8 mouse cellular contexts compared by ENCODE assay signal in genomic region chr15:98634541-98635081, GRCm38 (mm10). TPM values are rescaled to one million over a fixed set of nuclear protein-coding genes. Genes with fewer than 3 reads are reported as not detected.
A peak's percentile ranks its signal among the peaks of the same experiment; 100 is the strongest.
DNase-seq lines count a peak whose midpoint lies in the region; ATAC-seq and TF ChIP-seq lines count a peak whose summit lies in the region.

No protein-coding gene starts in this region.

- no peaks in the 10 kb centered on the region for H3K79me3 ChIP-seq in C2C12 (ENCODE audit: low read depth)

- H3K4me3 ChIP-seq in C2C12 (ENCODE audit: insufficient read depth, poor library complexity, severe bottlenecking) = peak overlapping the region; percentile 56
- peak overlapping the region; percentile 36 for H3K4me3 ChIP-seq in bone marrow, adult 2 months (replicated peaks; ENCODE audit: control insufficient read depth, low read depth, low read length)
- peak overlapping the region; percentile 60 for H3K4me3 ChIP-seq in embryonic fibroblast, embryonic 13.5 days (ENCODE audit: insufficient read depth, low read length)
- H3K4me3 ChIP-seq in heart, embryonic 13.5 days = peak overlapping the region; percentile 77
- peak overlapping the region; percentile 79 for H3K4me3 ChIP-seq in kidney, postnatal 0 days (replicated peaks; ENCODE audit: low read depth, low read length)
- H3K4me3 ChIP-seq in liver, embryonic 12.5 days = peak overlapping the region; percentile 66
- H3K4me3 ChIP-seq in stomach, embryonic 16.5 days (replicated peaks; ENCODE audit: low read length) = peak overlapping the region; percentile 75

- no peaks in the 10 kb centered on the region for H3K4me1 ChIP-seq in bone marrow, adult 2 months (ENCODE audit: control insufficient read depth, insufficient read depth, low read length)
- H3K4me1 ChIP-seq in embryonic fibroblast, embryonic 13.5 days (ENCODE audit: control insufficient read depth, insufficient read depth, low read length) = no peaks in the 10 kb centered on the region; the same call in 1 of the 2 replicates
- H3K4me1 ChIP-seq in heart, embryonic 13.5 days = peaks cover 59% of the 10 kb centered on the region
- peaks cover 30% of the 10 kb centered on the region for H3K4me1 ChIP-seq in kidney, postnatal 0 days (replicated peaks; ENCODE audit: insufficient read depth, low read length)
- H3K4me1 ChIP-seq in liver, embryonic 12.5 days = peaks cover 46% of the 10 kb centered on the region
- peaks cover 37% of the 10 kb centered on the region for H3K4me1 ChIP-seq in stomach, embryonic 16.5 days (ENCODE audit: control insufficient read depth, insufficient read depth, low read length)

- peaks cover 33% of the 10 kb centered on the region for H3K79me2 ChIP-seq in C2C12 (ENCODE audit: control insufficient read depth, insufficient read depth)

- peaks cover 8% of the 10 kb centered on the region for H3K36me3 ChIP-seq in C2C12 (ENCODE audit: control insufficient read depth, insufficient read depth)
- 0 out of 2 replicates have a peak, but pooled peaks cover 2% of the 10 kb centered on the region for H3K36me3 ChIP-seq in heart, embryonic 13.5 days
- no peaks in the 10 kb centered on the region for H3K36me3 ChIP-seq in kidney, postnatal 0 days (ENCODE audit: insufficient read depth, low read length)
- H3K36me3 ChIP-seq in liver, embryonic 12.5 days = no peaks in the 10 kb centered on the region
- H3K36me3 ChIP-seq in stomach, embryonic 16.5 days (ENCODE audit: control insufficient read depth, insufficient read depth, low read length) = no peaks in the 10 kb centered on the region

- H3K27ac ChIP-seq in bone marrow, adult 2 months (ENCODE audit: control insufficient read depth, insufficient read depth, low read depth, low read length, poor library complexity) = no peak overlapping the region
- H3K27ac ChIP-seq in embryonic fibroblast, embryonic 13.5 days (ENCODE audit: insufficient read depth, low read length) = no peak overlapping the region
- H3K27ac ChIP-seq in heart, embryonic 13.5 days (replicated peaks) = no peak overlapping the region; the same call in 1 of the 2 replicates
- H3K27ac ChIP-seq in kidney, postnatal 0 days = peak overlapping the region; percentile 65; the same call in 1 of the 2 replicates
- H3K27ac ChIP-seq in liver, embryonic 12.5 days = no peak overlapping the region
- H3K27ac ChIP-seq in stomach, embryonic 16.5 days (ENCODE audit: low read length) = peak overlapping the region; percentile 72; the same call in 1 of the 2 replicates

- peak overlapping the region; percentile 57 for H3ac ChIP-seq in C2C12 (ENCODE audit: control insufficient read depth, insufficient read length, low read depth)

- peak; percentile 77 for DNase-seq in kidney, postnatal 0 days (ENCODE audit: low spot score)
- peak; percentile 66 for DNase-seq in naive thymus-derived CD4-positive, alpha-beta T cell, adult 2 months (ENCODE audit: low read depth)

- WGBS in bone marrow, adult 2 months = 1% methylated on average over 64 of the region's 65 CpGs
- 1% methylated on average over 45 of the region's 65 CpGs for WGBS in heart, embryonic 13.5 days
- under 1% methylated on average over 50 of the region's 65 CpGs for WGBS in kidney, postnatal 0 days
- WGBS in liver, embryonic 12.5 days (ENCODE audit: insufficient replicate concordance) = 2% methylated on average over 53 of the region's 65 CpGs
- WGBS in stomach, embryonic 16.5 days = 1% methylated on average over 51 of the region's 65 CpGs

- TF ChIP-seq POLR2A in bone marrow, adult 2 months (IDR thresholded peaks at IDR 0.05; ENCODE audit: borderline replicate concordance, control insufficient read depth, low read depth, low read length) = no peak
- TF ChIP-seq POLR2A in embryonic fibroblast, embryonic 13.5 days (IDR thresholded peaks at IDR 0.05; ENCODE audit: low read depth, low read length) = peak; percentile 74

- peak overlapping the region; percentile 93 for H3K4me2 ChIP-seq in heart, embryonic 13.5 days
- peak overlapping the region; percentile 85 for H3K4me2 ChIP-seq in kidney, postnatal 0 days (ENCODE audit: low read length)
- H3K4me2 ChIP-seq in liver, embryonic 12.5 days = peak overlapping the region; percentile 94
- H3K4me2 ChIP-seq in stomach, embryonic 16.5 days (ENCODE audit: low read depth, low read length) = peak overlapping the region; percentile 95

- no peaks in the 10 kb centered on the region for H3K27me3 ChIP-seq in C2C12 (ENCODE audit: control insufficient read depth, insufficient read depth, insufficient read length)
- H3K27me3 ChIP-seq in heart, embryonic 13.5 days (replicated peaks) = peaks cover 85% of the 10 kb centered on the region
- H3K27me3 ChIP-seq in kidney, postnatal 0 days (ENCODE audit: insufficient read depth, low read length) = 0 out of 2 replicates have a peak, but pooled peaks cover 3% of the 10 kb centered on the region
- peaks cover 98% of the 10 kb centered on the region for H3K27me3 ChIP-seq in liver, embryonic 12.5 days (replicated peaks)
- peaks cover 16% of the 10 kb centered on the region for H3K27me3 ChIP-seq in stomach, embryonic 16.5 days (ENCODE audit: control insufficient read depth, insufficient read depth, low read length)

- TF ChIP-seq CTCF in C2C12 (IDR thresholded peaks at IDR 0.05; ENCODE audit: control insufficient read depth, insufficient read depth, insufficient read length) = no peak
- no peak for TF ChIP-seq CTCF in bone marrow, adult 2 months (IDR thresholded peaks at IDR 0.05; ENCODE audit: control insufficient read depth, insufficient read depth, low read length)
- TF ChIP-seq CTCF in embryonic fibroblast, embryonic 13.5 days (IDR thresholded peaks at IDR 0.05; ENCODE audit: borderline replicate concordance, insufficient read depth, low read length) = no peak
- TF ChIP-seq CTCF in kidney, postnatal 0 days (IDR thresholded peaks at IDR 0.05; ENCODE audit: low read depth) = no peak

- no peaks in the 10 kb centered on the region for H3K9me3 ChIP-seq in heart, embryonic 13.5 days
- H3K9me3 ChIP-seq in kidney, postnatal 0 days (replicated peaks; ENCODE audit: low read length) = no peaks in the 10 kb centered on the region
- no peaks in the 10 kb centered on the region for H3K9me3 ChIP-seq in liver, embryonic 12.5 days (replicated peaks)
- H3K9me3 ChIP-seq in stomach, embryonic 16.5 days (replicated peaks; ENCODE audit: control insufficient read depth, low read length) = no peaks in the 10 kb centered on the region

- ATAC-seq in heart, embryonic 13.5 days (ENCODE audit: extremely low read depth, insufficient number of reproducible peaks, low FRiP score, low TSS enrichment) = no peak
- peak; percentile 27; the same call in 1 of the 2 replicates for ATAC-seq in kidney, postnatal 0 days (replicated peaks; ENCODE audit: low FRiP score, low read depth)
- no peak; the same call in 1 of the 2 replicates for ATAC-seq in liver, embryonic 12.5 days
- ATAC-seq in stomach, embryonic 16.5 days (ENCODE audit: insufficient read depth, low FRiP score) = peak; percentile 61

- peak overlapping the region; percentile 85 for H3K9ac ChIP-seq in heart, embryonic 13.5 days
- peak overlapping the region; percentile 71 for H3K9ac ChIP-seq in kidney, postnatal 0 days (ENCODE audit: low read depth, low read length)
- H3K9ac ChIP-seq in liver, embryonic 12.5 days = peak overlapping the region; percentile 60
- H3K9ac ChIP-seq in stomach, embryonic 16.5 days (ENCODE audit: low read length) = peak overlapping the region; percentile 83

RNA-seq across cellular contexts. Expression of gene Cacnb3, which starts 4.0 kb away (rescaled TPM):
- polyA plus RNA-seq in C2C12 (2012; fragmentation: generic; extraction: Trizol) = 112 TPM
- polyA plus RNA-seq in bone marrow, adult 2 months (2011; ENCODE audit: insufficient read depth, insufficient read length, low replicate concordance, missing spikeins) = 0.70 and 1.8 TPM in 2 replicates
- 40.5 and 44.2 TPM in 2 replicates for polyA plus RNA-seq in embryonic fibroblast, embryonic 13.5 days (2011; ENCODE audit: insufficient read length, low read depth, missing spikeins)
- 9.5 and 10.8 TPM in 2 replicates for polyA plus RNA-seq in heart, embryonic 13.5 days (2015; fragmentation: Nextera tagmentation; extraction: Ambion mirVana)
- 19.8 and 22.4 TPM in 2 replicates for polyA plus RNA-seq in kidney, postnatal 0 days (2015; fragmentation: Nextera tagmentation; extraction: Ambion mirVana)
- 3.8 and 4.9 TPM in 2 replicates for polyA plus RNA-seq in liver, embryonic 12.5 days (2016; fragmentation: Nextera tagmentation; extraction: Ambion mirVana)
- 27.3 and 28.2 TPM in 2 replicates for polyA plus RNA-seq in stomach, embryonic 16.5 days (2015; fragmentation: Nextera tagmentation; extraction: Ambion mirVana)

RNA-seq across cellular contexts. Expression of gene Adcy6, which starts 24.7 kb away (rescaled TPM):
- polyA plus RNA-seq in C2C12 (2012; fragmentation: generic; extraction: Trizol) = 52.6 TPM
- polyA plus RNA-seq in bone marrow, adult 2 months (2011; ENCODE audit: insufficient read depth, insufficient read length, low replicate concordance, missing spikeins) = 45.8 and 65.2 TPM in 2 replicates
- 49.8 and 56.5 TPM in 2 replicates for polyA plus RNA-seq in embryonic fibroblast, embryonic 13.5 days (2011; ENCODE audit: insufficient read length, low read depth, missing spikeins)
- 29.0 and 32.4 TPM in 2 replicates for polyA plus RNA-seq in heart, embryonic 13.5 days (2015; fragmentation: Nextera tagmentation; extraction: Ambion mirVana)
- polyA plus RNA-seq in kidney, postnatal 0 days (2015; fragmentation: Nextera tagmentation; extraction: Ambion mirVana) = 16.8 and 17.0 TPM in 2 replicates
- polyA plus RNA-seq in liver, embryonic 12.5 days (2016; fragmentation: Nextera tagmentation; extraction: Ambion mirVana) = 9.7 and 10.2 TPM in 2 replicates
- 15.2 and 17.8 TPM in 2 replicates for polyA plus RNA-seq in stomach, embryonic 16.5 days (2015; fragmentation: Nextera tagmentation; extraction: Ambion mirVana)

RNA-seq across cellular contexts. Expression of gene Ddx23, which starts 28.1 kb away (rescaled TPM):
- polyA plus RNA-seq in C2C12 (2012; fragmentation: generic; extraction: Trizol) = 140 TPM
- polyA plus RNA-seq in bone marrow, adult 2 months (2011; ENCODE audit: insufficient read depth, insufficient read length, low replicate concordance, missing spikeins) = 52.3 and 81.0 TPM in 2 replicates
- 58.8 and 62.4 TPM in 2 replicates for polyA plus RNA-seq in embryonic fibroblast, embryonic 13.5 days (2011; ENCODE audit: insufficient read length, low read depth, missing spikeins)
- 16.5 and 20.8 TPM in 2 replicates for polyA plus RNA-seq in heart, embryonic 13.5 days (2015; fragmentation: Nextera tagmentation; extraction: Ambion mirVana)
- polyA plus RNA-seq in kidney, postnatal 0 days (2015; fragmentation: Nextera tagmentation; extraction: Ambion mirVana) = 14.6 and 17.6 TPM in 2 replicates
- 15.9 and 16.2 TPM in 2 replicates for polyA plus RNA-seq in liver, embryonic 12.5 days (2016; fragmentation: Nextera tagmentation; extraction: Ambion mirVana)
- polyA plus RNA-seq in stomach, embryonic 16.5 days (2015; fragmentation: Nextera tagmentation; extraction: Ambion mirVana) = 17.0 and 18.6 TPM in 2 replicates

RNA-seq across cellular contexts. Expression of gene Rnd1, which starts 42.6 kb away (rescaled TPM):
- polyA plus RNA-seq in C2C12 (2012; fragmentation: generic; extraction: Trizol) = 10.5 TPM
- polyA plus RNA-seq in bone marrow, adult 2 months (2011; ENCODE audit: insufficient read depth, insufficient read length, low replicate concordance, missing spikeins) = 1.8 and 2.3 TPM in 2 replicates
- 9.6 and 14.3 TPM in 2 replicates for polyA plus RNA-seq in embryonic fibroblast, embryonic 13.5 days (2011; ENCODE audit: insufficient read length, low read depth, missing spikeins)
- 1.3 TPM in 2 replicates for polyA plus RNA-seq in heart, embryonic 13.5 days (2015; fragmentation: Nextera tagmentation; extraction: Ambion mirVana)
- 0.50 and 0.66 TPM in 2 replicates for polyA plus RNA-seq in kidney, postnatal 0 days (2015; fragmentation: Nextera tagmentation; extraction: Ambion mirVana)
- 0.30 and 0.50 TPM in 2 replicates for polyA plus RNA-seq in liver, embryonic 12.5 days (2016; fragmentation: Nextera tagmentation; extraction: Ambion mirVana)
- polyA plus RNA-seq in stomach, embryonic 16.5 days (2015; fragmentation: Nextera tagmentation; extraction: Ambion mirVana) = 0.91 and 0.99 TPM in 2 replicates

Comparison
In these comparisons a context has a peak if more than half of its experiments do, and no peak if none do; other contexts are left out.
1. H3K27ac ChIP-seq: peak in kidney, postnatal 0 days (single experiment) and stomach, embryonic 16.5 days (single experiment); none in bone marrow, adult 2 months (single experiment), embryonic fibroblast, embryonic 13.5 days (single experiment), heart, embryonic 13.5 days (single experiment) and liver, embryonic 12.5 days (single experiment).
2. ATAC-seq: peak in kidney, postnatal 0 days (single experiment) and stomach, embryonic 16.5 days (single experiment); none in heart, embryonic 13.5 days (single experiment) and liver, embryonic 12.5 days (single experiment).
3. Peak in every context shown above with its lines, with median percentiles within 50 percentile points of each other: H3K4me3 ChIP-seq, H3K4me2 ChIP-seq and H3K9ac ChIP-seq.